Mouse (Mus musculus) testis, adult 2 months (tissue): Measurements from ENCODE around the gene Dact1.

ENCODE experiments used
- CTCF ChIP-seq: fragments of 200-500 bp; IDR thresholded peaks from 2 replicates; pipeline ENCODE4 v1.5.1; 2012; ENCODE audit warnings: low read depth, mild to moderate bottlenecking, inconsistent platforms, low read length, moderate library complexity; ENCODE audit not compliant: control insufficient read depth, insufficient read depth, insufficient replicate concordance
- POLR2A ChIP-seq: fragments of 200-500 bp; IDR thresholded peaks from 2 replicates; pipeline ENCODE4 v1.6.1; 2012; ENCODE audit warnings: low read depth, mild to moderate bottlenecking, inconsistent platforms, low read length, moderate library complexity; ENCODE audit not compliant: control insufficient read depth

DNA sequence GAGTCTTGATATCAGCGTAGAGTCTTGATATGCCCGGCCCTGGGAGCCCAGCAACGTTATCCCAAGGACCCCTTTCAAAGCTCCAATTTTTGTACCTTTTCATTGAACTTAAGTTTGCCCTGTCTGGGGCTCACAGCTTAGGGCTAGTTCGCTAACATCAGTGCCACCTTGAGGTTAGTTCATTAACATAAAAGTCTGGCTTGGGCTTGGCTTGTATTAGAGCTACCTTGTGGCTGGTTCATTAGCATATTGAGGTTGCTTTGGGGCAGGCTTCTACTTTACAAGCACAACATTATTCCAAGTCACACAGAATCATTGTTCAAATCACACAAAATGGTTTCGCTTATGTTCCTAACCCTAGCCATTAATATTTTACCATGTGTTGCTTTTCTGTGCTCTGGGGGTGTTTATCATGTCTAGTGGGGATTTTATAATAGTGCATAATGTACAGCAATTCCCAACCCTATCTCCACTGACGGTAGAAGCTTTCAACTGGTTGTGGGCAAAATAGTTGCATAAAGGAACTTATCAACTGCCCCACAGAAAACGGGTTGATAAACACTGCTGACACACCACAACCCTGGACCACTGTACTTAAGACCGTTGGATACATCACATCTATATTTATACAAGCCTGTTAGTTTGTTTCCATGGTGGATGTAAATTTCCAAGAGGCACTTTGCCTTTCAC lies 33.6 kb upstream of the Dact1 start:
- TF ChIP-seq POLR2A (no peak), CTCF (no peak)
